ENCODE assay signal across 8 mouse cellular contexts in genomic region chr9:108662660-108663059, GRCm38 (mm10). TPM values are rescaled to one million over a fixed set of nuclear protein-coding genes. Genes with fewer than 3 reads are reported as not detected.
DNase-seq lines count a peak whose midpoint lies in the region; ATAC-seq and TF ChIP-seq lines count a peak whose summit lies in the region.

No protein-coding gene starts in this region.

- H3K27me3 ChIP-seq in heart, adult 2 months (ENCODE audit: control insufficient read depth, insufficient read depth, low read length), result no peaks in the 10 kb centered on the region
- H3K27me3 ChIP-seq in MEL (ENCODE audit: control insufficient read depth in 1 of 2, insufficient read depth in 2 of 2, low read length in 2 of 2), result no peaks in the 10 kb centered on the region
- H3K27me3 ChIP-seq in hindbrain, embryonic 10.5 days (ENCODE audit: insufficient read depth, poor library complexity, severe bottlenecking), result no peaks in the 10 kb centered on the region
- no peaks in the 10 kb centered on the region for H3K27me3 ChIP-seq in liver, postnatal 0 days (ENCODE audit: insufficient read depth, low read length)

- H3K27ac ChIP-seq in heart, adult 2 months, result peak overlapping the region; percentile 81
- H3K27ac ChIP-seq in MEL (ENCODE audit: control insufficient read depth, low read depth, low read length), result no peak overlapping the region
- H3K27ac ChIP-seq in hindbrain, embryonic 10.5 days, result peak overlapping the region; percentile 76; the same call in 1 of the 2 replicates
- peak overlapping the region; percentile 80 for H3K27ac ChIP-seq in liver, postnatal 0 days (ENCODE audit: low read depth)

- peak; percentile 16; the same call in 1 of the 2 replicates for ATAC-seq in liver, postnatal 0 days

- TF ChIP-seq RAD21 in MEL (IDR thresholded peaks at IDR 0.05; ENCODE audit: low read depth, low read length), result no peak

- peak in 1 of 2 experiments; percentile 4 for DNase-seq in heart, adult 2 months
- no peak for DNase-seq in heart, postnatal 25 days (ENCODE audit: low spot score)
- no peak for DNase-seq in MEL (ENCODE audit: low read depth, low spot score)
- no peak for DNase-seq in hindbrain, embryonic 10.5 days (ENCODE audit: low spot score)
- no peak for DNase-seq in liver, postnatal 0 days
- DNase-seq in gastrocnemius, postnatal 25 days, result no peak
- no peak for DNase-seq in layer of hippocampus, postnatal 36 days
- no peak for DNase-seq in layer of hippocampus, adult 9-10 months (ENCODE audit: low spot score)

- WGBS in heart, adult 2 months, result 22% methylated on average over 6 of the region's 6 CpGs
- 48% methylated on average over 6 of the region's 6 CpGs for WGBS in hindbrain, embryonic 10.5 days
- WGBS in liver, postnatal 0 days (ENCODE audit: insufficient replicate concordance), result 35% methylated on average over 6 of the region's 6 CpGs

- intact Hi-C loops in heart, adult 2 months (cut with DNase I), result no loop called here
- intact Hi-C loops in heart, postnatal 25 days (cut with DNase I), result no loop called here

- no peak for TF ChIP-seq CTCF in heart, adult 2 months (IDR thresholded peaks at IDR 0.05)
- TF ChIP-seq CTCF in MEL (IDR thresholded peaks at IDR 0.05 in 2 of 3, conservative IDR thresholded peaks at IDR 0.05 in 1 of 3; ENCODE audit: control insufficient read depth in 1 of 3, insufficient read depth in 1 of 3, low read depth in 2 of 3, low read length in 3 of 3, poor library complexity in 1 of 3, severe bottlenecking in 1 of 3), result no peak
- TF ChIP-seq CTCF in liver, postnatal 0 days (IDR thresholded peaks at IDR 0.05; ENCODE audit: low read depth), result no peak

- TF ChIP-seq EP300 in heart, adult 2 months (IDR thresholded peaks at IDR 0.05; ENCODE audit: insufficient read depth, low read depth, low read length), result no peak
- TF ChIP-seq EP300 in MEL (IDR thresholded peaks at IDR 0.05; ENCODE audit: low read depth in 1 of 2, low read length in 2 of 2), result no peak
- TF ChIP-seq EP300 in liver, postnatal 0 days (IDR thresholded peaks at IDR 0.05; ENCODE audit: low read depth), result no peak

- TF ChIP-seq POLR2A in heart, adult 2 months (IDR thresholded peaks at IDR 0.05; ENCODE audit: insufficient read depth, low read depth, low read length), result no peak
- TF ChIP-seq POLR2A in MEL (IDR thresholded peaks at IDR 0.05; ENCODE audit: control insufficient read depth in 1 of 2, insufficient read depth in 1 of 2, low read depth in 1 of 2, low read length in 2 of 2, poor library complexity in 1 of 2), result no peak

- H3K4me1 ChIP-seq in heart, adult 2 months (ENCODE audit: control insufficient read depth, insufficient read depth, low read length), result peaks cover 3% of the 10 kb centered on the region
- H3K4me1 ChIP-seq in MEL (ENCODE audit: control insufficient read depth in 1 of 2, insufficient read depth in 2 of 2, low read length in 2 of 2), result peaks cover 3 to 10% of the 10 kb centered on the region in 2 experiments; a peak in 3 of 4 replicates
- peaks cover 12% of the 10 kb centered on the region for H3K4me1 ChIP-seq in hindbrain, embryonic 10.5 days (replicated peaks)
- peaks cover 3% of the 10 kb centered on the region for H3K4me1 ChIP-seq in liver, postnatal 0 days (ENCODE audit: insufficient read depth)

- H3K9me3 ChIP-seq in MEL (replicated peaks; ENCODE audit: insufficient read depth, low read length), result no peaks in the 10 kb centered on the region
- H3K9me3 ChIP-seq in hindbrain, embryonic 10.5 days, result no peaks in the 10 kb centered on the region
- H3K9me3 ChIP-seq in liver, postnatal 0 days (ENCODE audit: low read length), result no peaks in the 10 kb centered on the region

- no peaks in the 10 kb centered on the region; the same call in 1 of the 2 replicates for H3K79me2 ChIP-seq in heart, adult 2 months (replicated peaks; ENCODE audit: control insufficient read depth, insufficient read depth, low read length)
- H3K79me2 ChIP-seq in MEL (ENCODE audit: control insufficient read depth, insufficient read depth, low read length, poor library complexity), result no peaks in the 10 kb centered on the region

- H3K4me3 ChIP-seq in heart, adult 2 months, result peak overlapping the region; percentile 66
- H3K4me3 ChIP-seq in MEL (ENCODE audit: control insufficient read depth in 1 of 2, insufficient read depth in 1 of 2, low read depth in 2 of 2, low read length in 2 of 2), result peak overlapping the region; percentile 87 to 97
- H3K4me3 ChIP-seq in hindbrain, embryonic 10.5 days, result peak overlapping the region; percentile 61
- H3K4me3 ChIP-seq in liver, postnatal 0 days (ENCODE audit: low read depth, low read length), result peak overlapping the region; percentile 78

- H3K36me3 ChIP-seq in heart, adult 2 months (ENCODE audit: control insufficient read depth, insufficient read depth, low read length), result peaks cover 6% of the 10 kb centered on the region
- peaks cover 0 to 8% of the 10 kb centered on the region in 2 experiments; a peak in 2 of 4 replicates for H3K36me3 ChIP-seq in MEL (ENCODE audit: control insufficient read depth in 1 of 2, insufficient read depth in 2 of 2, low read length in 2 of 2)
- no peaks in the 10 kb centered on the region for H3K36me3 ChIP-seq in hindbrain, embryonic 10.5 days
- H3K36me3 ChIP-seq in liver, postnatal 0 days (replicated peaks; ENCODE audit: insufficient read depth, low read length), result no peaks in the 10 kb centered on the region

- H3K9ac ChIP-seq in heart, adult 2 months (ENCODE audit: low read depth, low read length), result peak overlapping the region; percentile 80
- peak overlapping the region; percentile 80 for H3K9ac ChIP-seq in MEL (ENCODE audit: control insufficient read depth, low read depth, low read length, poor library complexity, severe bottlenecking)
- H3K9ac ChIP-seq in liver, postnatal 0 days (replicated peaks), result peak overlapping the region; percentile 72

- peak overlapping the region; percentile 89 for H3K4me2 ChIP-seq in liver, postnatal 0 days (ENCODE audit: low read depth, low read length)

TF ChIP-seq in MEL, 35 proteins besides CTCF, POLR2A, EP300 and RAD21 (continues in another document):
- TF ChIP-seq MXI1 (IDR thresholded peaks at IDR 0.05; ENCODE audit: low read depth, low read length) (no peak), ETS1 (IDR thresholded peaks at IDR 0.05; ENCODE audit: low read depth, low read length) (no peak), MAFK (IDR thresholded peaks at IDR 0.05; ENCODE audit: borderline replicate concordance, low read depth, low read length) (no peak), SMC3 (IDR thresholded peaks at IDR 0.05; ENCODE audit: low read depth, low read length) (no peak), RCOR1 (IDR thresholded peaks at IDR 0.05; ENCODE audit: low read depth, low read length) (no peak), CHD2 (IDR thresholded peaks at IDR 0.05; ENCODE audit: low read length) (no peak), MAX (IDR thresholded peaks at IDR 0.05; ENCODE audit: low read length) (no peak), GABPA (IDR thresholded peaks at IDR 0.05; ENCODE audit: low read depth, low read length) (no peak), TAL1 (IDR thresholded peaks at IDR 0.05; ENCODE audit: low read length) (no peak), GATA1 (IDR thresholded peaks at IDR 0.05; ENCODE audit: low read depth, low read length) (no peak), UBTF (IDR thresholded peaks at IDR 0.05; ENCODE audit: borderline replicate concordance, insufficient read depth, low read depth, low read length) (no peak), ZKSCAN1 (IDR thresholded peaks at IDR 0.05; ENCODE audit: low read depth, low read length) (no peak), MEF2A (IDR thresholded peaks at IDR 0.05; ENCODE audit: extremely low read depth, insufficient replicate concordance, low read depth, low read length, poor library complexity, severe bottlenecking) (no peak), KAT2A (conservative IDR thresholded peaks at IDR 0.05; ENCODE audit: low read depth, low read length) (no peak), SIN3A (IDR thresholded peaks at IDR 0.05; ENCODE audit: low read length) (no peak), ZNF384 (IDR thresholded peaks at IDR 0.05; ENCODE audit: low read depth, low read length) (no peak), MYB (IDR thresholded peaks at IDR 0.05; ENCODE audit: low read depth, low read length) (no peak)

RNA-seq across cellular contexts. Expression of gene Slc25a20, which starts 0.8 kb away (rescaled TPM):
- 100 to 1,000 TPM; 190 to 203 TPM for total RNA-seq in heart, adult 2 months (2021)
- 122 and 169 TPM in 2 replicates for polyA plus RNA-seq in heart, adult 2 months (2012; rRNA removed)
- 100 to 1,000 TPM; 192 to 211 TPM for total RNA-seq in heart, postnatal 25 days (2021)
- total RNA-seq in MEL (2012; rRNA removed), result 15.6 and 19.3 TPM in 2 replicates
- polyA plus RNA-seq in MEL (2012; ENCODE audit: insufficient read depth in 1 of 2, insufficient read length in 2 of 2, low read depth in 1 of 2, low replicate concordance in 2 of 2, missing spikeins in 1 of 2), result 10 to 100 TPM in 1 of 2 experiments, not detected in 1; 24.1 TPM
- 30.0 and 33.8 TPM in 2 replicates for polyA plus RNA-seq in hindbrain, embryonic 10.5 days (2016; fragmentation: Nextera tagmentation; extraction: Ambion mirVana)
- 104 and 114 TPM in 2 replicates for polyA plus RNA-seq in liver, postnatal 0 days (2015; fragmentation: Nextera tagmentation; extraction: Ambion mirVana)
- total RNA-seq in gastrocnemius, postnatal 25 days (2021), result 10 to 100 TPM; 67.1 to 73.5 TPM
- total RNA-seq in layer of hippocampus, postnatal 36 days (2021), result 10 to 100 TPM; 15.7 to 17.5 TPM

RNA-seq across cellular contexts. Expression of gene Arih2, which starts 13.5 kb away (rescaled TPM):
- 10 to 100 TPM; 42.5 to 45.5 TPM for total RNA-seq in heart, adult 2 months (2021)
- 25.9 and 40.5 TPM in 2 replicates for polyA plus RNA-seq in heart, adult 2 months (2012; rRNA removed)
- total RNA-seq in heart, postnatal 25 days (2021), result 10 to 100 TPM; 41.3 to 42.2 TPM
- total RNA-seq in MEL (2012; rRNA removed), result 55.8 and 59.6 TPM in 2 replicates
- polyA plus RNA-seq in MEL (2012; ENCODE audit: insufficient read depth in 1 of 2, insufficient read length in 2 of 2, low read depth in 1 of 2, low replicate concordance in 2 of 2, missing spikeins in 1 of 2), result 10 to 100 TPM in 1 of 2 experiments, not detected in 1; 66.5 TPM
- polyA plus RNA-seq in hindbrain, embryonic 10.5 days (2016; fragmentation: Nextera tagmentation; extraction: Ambion mirVana), result 56.4 and 58.8 TPM in 2 replicates
- polyA plus RNA-seq in liver, postnatal 0 days (2015; fragmentation: Nextera tagmentation; extraction: Ambion mirVana), result 16.3 and 19.8 TPM in 2 replicates
- 10 to 100 TPM; 52.7 to 61.0 TPM for total RNA-seq in gastrocnemius, postnatal 25 days (2021)
- total RNA-seq in layer of hippocampus, postnatal 36 days (2021), result 10 to 100 TPM; 50.7 to 54.2 TPM

RNA-seq across cellular contexts. Expression of gene Prkar2a, which starts 26.5 kb away (rescaled TPM):
- total RNA-seq in heart, adult 2 months (2021), result 10 to 100 TPM; 78.8 to 82.8 TPM
- 22.9 and 42.6 TPM in 2 replicates for polyA plus RNA-seq in heart, adult 2 months (2012; rRNA removed)
- total RNA-seq in heart, postnatal 25 days (2021), result 10 to 100 TPM; 80.3 to 81.8 TPM
- 18.9 and 22.4 TPM in 2 replicates for total RNA-seq in MEL (2012; rRNA removed)
- polyA plus RNA-seq in MEL (2012; ENCODE audit: insufficient read depth in 1 of 2, insufficient read length in 2 of 2, low read depth in 1 of 2, low replicate concordance in 2 of 2, missing spikeins in 1 of 2), result 100 to 1,000 TPM in 1 of 2 experiments, 10 to 100 TPM in 1; 87.9 to 230 TPM
- 34.2 and 35.0 TPM in 2 replicates for polyA plus RNA-seq in hindbrain, embryonic 10.5 days (2016; fragmentation: Nextera tagmentation; extraction: Ambion mirVana)
- polyA plus RNA-seq in liver, postnatal 0 days (2015; fragmentation: Nextera tagmentation; extraction: Ambion mirVana), result 8.2 and 9.7 TPM in 2 replicates
- 100 to 1,000 TPM; 122 to 134 TPM for total RNA-seq in gastrocnemius, postnatal 25 days (2021)
- 10 to 100 TPM; 41.4 to 48.1 TPM for total RNA-seq in layer of hippocampus, postnatal 36 days (2021)
